Mouse (Mus musculus) lung, adult 2 months (tissue): ENCODE results near the gene Mmp17.

ENCODE experiments used
- CTCF ChIP-seq: fragments of 200-500 bp; IDR thresholded peaks from 2 replicates; pipeline ENCODE4 v1.5.1; 2011; ENCODE audit warnings: mild to moderate bottlenecking, low read length, control low read depth; ENCODE audit not compliant: insufficient read depth
- POLR2A ChIP-seq: fragments of 200-500 bp; IDR thresholded peaks from 2 replicates; pipeline ENCODE4 v1.6.1; 2011; ENCODE audit warnings: low read depth, mild to moderate bottlenecking, control low read depth, low read length, borderline replicate concordance; ENCODE audit errors: extremely low read depth

GRCm38 (mm10) chr5:129607476-129607875 lies 23.5 kb downstream of the Mmp17 start:
- TF ChIP-seq CTCF (no peak), POLR2A (no peak)
